Mouse (Mus musculus) heart, embryonic 16.5 days (tissue): ENCODE measurements around the gene Gm906. TPM values are rescaled to one million over a fixed set of nuclear protein-coding genes. Genes with fewer than 3 reads are reported as not detected.

ENCODE experiments used
- microRNA-seq: library from miRNA; unstranded; fragments of <30 nt; microRNA quantifications from one replicate; pipeline ENCODE4, GENCODE M21; 2017
- polyA plus RNA-seq: library from polyadenylated mRNA; unstranded; fragments of >200 nt; fragmentation: Nextera tagmentation; extraction: Ambion mirVana; gene quantifications from 2 replicates; pipeline ENCODE4 v1.2.1, GENCODE M21; 2015

The Gm906 gene
- polyA plus RNA-seq, 1 experiment from 2014 or later, result not detected

Small RNA genes within 50 kb of the gene (microRNA-seq; reads per million reads assigned to microRNA genes)
- gene Gm24017, result not detected

Other genes with a start within 250 kb of the Gm906 start
- 17.7 and 22.6 TPM in 2 replicates for gene Fbxw17, start 167.6 kb upstream of the Gm906 start, polyA plus RNA-seq
- not detected in 2 replicates for gene Gm47429, start 193.6 kb upstream of the Gm906 start, polyA plus RNA-seq
- gene Nutm2, start 217.0 kb upstream of the Gm906 start, polyA plus RNA-seq, result not detected in 2 replicates